Mouse (Mus musculus) bone marrow, adult 2 months (tissue): ENCODE measurements at regions not wholly inside any gene's neighbourhood (a gene's known extent, or its start where the extent isn't known, plus 50 kb on each side); places are given as distances from the start of the nearest gene placed in this dataset.

ENCODE experiments used
- CTCF ChIP-seq: fragments of 200-500 bp; IDR thresholded peaks from 2 replicates; pipeline ENCODE4 v1.5.1; 2011; ENCODE audit warnings: low read length, control low read depth; ENCODE audit not compliant: control insufficient read depth, insufficient read depth
- POLR2A ChIP-seq: fragments of 200-500 bp; IDR thresholded peaks from 2 replicates; pipeline ENCODE4 v1.6.1; 2011; ENCODE audit warnings: low read depth, mild to moderate bottlenecking, control low read depth, low read length, borderline replicate concordance; ENCODE audit not compliant: control insufficient read depth

GRCm38 (mm10) chr13:97401620-97402019 lies 160.7 kb downstream of the Enc1 start:
- TF ChIP-seq CTCF (no peak), POLR2A (no peak)
